Mouse (Mus musculus) heart, adult 2 months (tissue): ENCODE data around the gene Nde1. TPM values are rescaled to one million over a fixed set of nuclear protein-coding genes. Genes with fewer than 3 reads are reported as not detected.

Source experiments
- DNase-seq, 2 experiments: peaks; one replicate each; pipeline ENCODE4 v3.0.0; 2021
- H3K27ac ChIP-seq: fragments of 200-600 bp; 2 replicates; pipeline ENCODE4 v1.8.1; 2022
- H3K27me3 ChIP-seq: fragments of 200-500 bp; 2 replicates; pipeline ENCODE4 v1.6.1; 2012; ENCODE audit warnings: mild to moderate bottlenecking, low read length, inconsistent platforms, mixed read lengths; ENCODE audit not compliant: control insufficient read depth, insufficient read depth
- H3K36me3 ChIP-seq: fragments of 200-500 bp; 2 replicates; pipeline ENCODE4 v1.6.1; 2012; ENCODE audit warnings: low read length, inconsistent platforms; ENCODE audit not compliant: control insufficient read depth, insufficient read depth
- H3K4me1 ChIP-seq: fragments of 200-500 bp; 2 replicates; pipeline ENCODE4 v1.6.1; 2011; ENCODE audit warnings: low read length; ENCODE audit not compliant: control insufficient read depth, insufficient read depth
- H3K4me3 ChIP-seq: fragments of 200-600 bp; 2 replicates; pipeline ENCODE4 v1.8.1; 2022
- H3K79me2 ChIP-seq: fragments of 200-500 bp; replicated peaks from 2 replicates; pipeline ENCODE4 v1.6.1; 2012; ENCODE audit warnings: mild to moderate bottlenecking, inconsistent platforms, low read length, moderate library complexity, mixed read lengths; ENCODE audit not compliant: control insufficient read depth, insufficient read depth
- H3K9ac ChIP-seq: fragments of 200-500 bp; 2 replicates; pipeline ENCODE4 v1.6.1; 2012; ENCODE audit warnings: low read depth, mild to moderate bottlenecking, control low read depth, inconsistent platforms, low read length, mixed read lengths
- CTCF ChIP-seq: fragments of 200-600 bp; IDR thresholded peaks from 2 replicates; pipeline ENCODE4 v1.8.1; 2022; ENCODE audit warnings: antibody characterized with exemption, mild to moderate bottlenecking, moderate library complexity
- EP300 ChIP-seq: fragments of 200-500 bp; IDR thresholded peaks from 2 replicates; pipeline ENCODE4 v1.6.1; 2011; ENCODE audit warnings: low read depth, low read length, control low read depth; ENCODE audit not compliant: insufficient read depth
- POLR2A ChIP-seq: fragments of 200-500 bp; IDR thresholded peaks from 2 replicates; pipeline ENCODE4 v1.6.1; 2011; ENCODE audit warnings: mild to moderate bottlenecking, low read depth, low read length, control low read depth; ENCODE audit not compliant: insufficient read depth
- WGBS: fragments of 180-500 bp; shearing (Covaris S2); methylation state at CpG from one replicate; pipeline ENCODE4 v1.1.7; 2018; 5-methylcytosine and 5-hydroxymethylcytosine counted together
- intact Hi-C: fragments of 180-260 bp; cut with DNase I; formaldehyde crosslinking; loops from one replicate; pipeline ENCODE4 v1.15.1; 2025
- polyA plus RNA-seq: library from polyadenylated mRNA; depleted of rRNA; stranded (reverse); fragments of >200 nt; gene quantifications from 2 replicates; pipeline ENCODE4 v1.2.3, GENCODE M21; 2012
- total RNA-seq, 2 experiments: library from RNA; stranded (reverse); gene quantifications; 2 replicates each; pipeline ENCODE4 v1.2.3; 2021

Nde1 gene
- total and polyA plus RNA-seq, 3 experiments = 28.2 to 31.9 (median 30.0) TPM

- Histone ChIP-seq H3K36me3 (peaks cover 8% of the 10 kb centered on the region), H3K79me2 (no peaks in the 10 kb centered on the region; the same call in 1 of the 2 replicates), H3K9ac (no peak overlapping the region), H3K4me3 (no peak overlapping the region), H3K4me1 (no peaks in the 10 kb centered on the region; the same call in 1 of the 2 replicates), H3K27me3 (no peaks in the 10 kb centered on the region), H3K27ac (no peak overlapping the region)
- TF ChIP-seq CTCF (no peak), EP300 (no peak), POLR2A (no peak)
- DNase-seq = no peak
- intact Hi-C loops = no loop called here
- WGBS = 95% methylated on average over 7 of the region's 7 CpGs
Observed at GRCm38 (mm10) chr16:14124709-14125108, 38.4 kb upstream of the Nde1 start.

GRCm38 (mm10) chr16:14125253-14125652 is 37.8 kb upstream of the Nde1 start:
- intact Hi-C loops = no loop called here
- H3K36me3 ChIP-seq = peaks cover 8% of the 10 kb centered on the region

GRCm38 (mm10) chr16:14128977-14129376 is 34.1 kb upstream of the Nde1 start:
- no peaks in the 10 kb centered on the region; the same call in 1 of the 2 replicates for H3K4me1 ChIP-seq
- intact Hi-C loops = no loop called here

More at GRCm38 (mm10) chr16:14125253-14125652, 37.8 kb upstream of the Nde1 start:
- H3K79me2 ChIP-seq = no peaks in the 10 kb centered on the region; the same call in 1 of the 2 replicates
- TF ChIP-seq CTCF = no peak
- no peak for TF ChIP-seq EP300
- TF ChIP-seq POLR2A = no peak
- H3K27me3 ChIP-seq = no peaks in the 10 kb centered on the region
- 55% methylated on average over 1 of the region's 1 CpGs for WGBS
- no peak overlapping the region for H3K27ac ChIP-seq
- H3K4me1 ChIP-seq = no peaks in the 10 kb centered on the region; the same call in 1 of the 2 replicates
- no peak for DNase-seq
- H3K4me3 ChIP-seq = no peak overlapping the region
- H3K9ac ChIP-seq = no peak overlapping the region

GRCm38 (mm10) chr16:14130796-14131195 is 32.3 kb upstream of the Nde1 start:
- Histone ChIP-seq H3K36me3 (peaks cover 6% of the 10 kb centered on the region), H3K9ac (no peak overlapping the region), H3K4me3 (no peak overlapping the region), H3K4me1 (no peaks in the 10 kb centered on the region), H3K27me3 (no peaks in the 10 kb centered on the region), H3K27ac (no peak overlapping the region), H3K79me2 (no peaks in the 10 kb centered on the region)
- WGBS = 85% methylated on average over 7 of the region's 7 CpGs
- TF ChIP-seq POLR2A = no peak
- no peak for TF ChIP-seq EP300
- DNase-seq = no peak
- intact Hi-C loops = no loop called here

More at GRCm38 (mm10) chr16:14128977-14129376, 34.1 kb upstream of the Nde1 start:
- H3K79me2 ChIP-seq = no peaks in the 10 kb centered on the region
- no peak overlapping the region for H3K4me3 ChIP-seq
- DNase-seq = no peak
- H3K27ac ChIP-seq = no peak overlapping the region
- TF ChIP-seq CTCF = no peak
- TF ChIP-seq EP300 = no peak
- TF ChIP-seq POLR2A = no peak
- H3K27me3 ChIP-seq = no peaks in the 10 kb centered on the region
- no peak overlapping the region for H3K9ac ChIP-seq
- H3K36me3 ChIP-seq = peaks cover 8% of the 10 kb centered on the region

GRCm38 (mm10) chr16:14131376-14131775 is 31.7 kb upstream of the Nde1 start:
- TF ChIP-seq CTCF (no peak), EP300 (no peak), POLR2A (no peak)
- DNase-seq = no peak
- no peak overlapping the region for H3K27ac ChIP-seq
- no peaks in the 10 kb centered on the region for H3K4me1 ChIP-seq
- intact Hi-C loops = no loop called here
- no peak overlapping the region for H3K4me3 ChIP-seq
- H3K79me2 ChIP-seq = no peaks in the 10 kb centered on the region
- WGBS = 86% methylated on average over 3 of the region's 3 CpGs
- H3K27me3 ChIP-seq = no peaks in the 10 kb centered on the region
- peaks cover 5% of the 10 kb centered on the region for H3K36me3 ChIP-seq
- H3K9ac ChIP-seq = no peak overlapping the region

GRCm38 (mm10) chr16:14131838-14132237 is 31.2 kb upstream of the Nde1 start:
- Histone ChIP-seq H3K4me1 (no peaks in the 10 kb centered on the region), H3K36me3 (peaks cover 6% of the 10 kb centered on the region), H3K27ac (no peak overlapping the region), H3K4me3 (no peak overlapping the region), H3K9ac (no peak overlapping the region), H3K79me2 (no peaks in the 10 kb centered on the region), H3K27me3 (no peaks in the 10 kb centered on the region)
- no peak for TF ChIP-seq EP300
- intact Hi-C loops = no loop called here
- 71% methylated on average over 5 of the region's 5 CpGs for WGBS
- no peak for DNase-seq
